Mouse (Mus musculus) urinary bladder, postnatal 4 days (tissue): ENCODE measurements around the gene Rnase13.
"Not testable (repeated sequence)": the region's sequence is repeated elsewhere in the genome, so short reads cannot be mapped to it uniquely, and the experiment has no call there.

Experiments used
- DNase-seq, 2 experiments: peaks; one replicate each; pipeline ENCODE4 v3.0.0; 2021 to 2022; ENCODE audit warnings: low spot score in 2 of 2

The Rnase13 gene

DNA sequence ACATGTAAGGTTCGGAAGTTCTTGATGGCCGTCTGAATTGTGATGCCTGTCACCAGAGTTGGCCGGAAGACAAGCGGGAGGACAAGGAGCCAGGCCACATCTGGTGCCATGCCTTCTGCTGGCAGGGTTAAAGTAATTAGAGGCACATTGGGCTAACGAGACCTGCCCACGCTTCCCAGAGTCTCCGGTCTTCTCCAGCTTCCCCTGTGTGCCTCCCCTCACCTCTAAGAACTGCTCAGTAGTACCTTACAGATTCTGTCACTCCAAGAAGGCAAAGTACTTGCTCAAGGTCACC is at the start of gene Rnase13:
Gene Rnase13 (minus strand): TSS at position 203 of the 295 bp plus-strand sequence.
- DNase-seq = no peak

- no peak for DNase-seq
These were observed 44.8 kb upstream of the Rnase13 start for GRCm38 (mm10) chr14:51967400-51967799.

DNA sequence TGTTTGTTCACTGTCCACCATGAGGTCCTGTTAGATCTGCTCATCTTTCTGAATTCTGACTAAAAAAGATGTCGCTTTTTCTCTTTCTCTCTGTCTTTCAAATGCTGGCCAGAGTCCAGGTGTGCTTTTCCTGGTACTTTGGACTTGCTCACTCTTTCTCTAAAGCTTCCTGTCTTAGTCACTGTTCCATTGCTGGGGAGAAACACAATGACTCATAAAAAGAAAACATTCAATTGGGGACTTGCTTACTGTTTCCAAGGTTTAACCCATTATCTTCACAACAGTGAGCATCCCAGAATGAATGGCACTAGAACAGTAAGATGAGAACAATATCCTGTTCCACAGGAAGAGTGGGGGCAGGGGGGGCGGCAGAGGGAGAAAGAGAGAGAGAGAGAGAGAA is 37.7 kb upstream of the Rnase13 start:
- DNase-seq = no peak

DNA sequence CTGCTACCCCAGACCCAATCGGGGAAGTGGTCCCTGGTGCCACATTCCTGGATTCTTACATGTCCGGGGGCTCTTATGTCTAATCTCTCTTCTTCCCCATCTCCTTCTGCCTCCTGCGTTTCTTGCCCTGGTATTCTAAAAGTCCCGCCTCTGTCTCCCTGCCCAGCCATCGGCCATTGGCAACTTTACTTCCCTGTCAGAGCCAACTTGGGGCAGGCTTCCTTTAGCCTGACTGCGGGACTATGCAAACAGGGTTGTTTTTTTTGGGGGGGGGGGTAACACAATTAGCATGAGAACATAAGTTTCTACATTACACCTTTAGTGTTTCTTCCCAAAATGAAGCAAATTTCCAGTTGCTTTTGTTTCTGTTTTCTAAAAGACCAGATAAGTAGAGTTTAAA is 20.8 kb upstream of the Rnase13 start:
- DNase-seq = no peak

GRCm38 (mm10) chr14:51942236-51942635 is 19.7 kb upstream of the Rnase13 start:
- no peak for DNase-seq

DNA sequence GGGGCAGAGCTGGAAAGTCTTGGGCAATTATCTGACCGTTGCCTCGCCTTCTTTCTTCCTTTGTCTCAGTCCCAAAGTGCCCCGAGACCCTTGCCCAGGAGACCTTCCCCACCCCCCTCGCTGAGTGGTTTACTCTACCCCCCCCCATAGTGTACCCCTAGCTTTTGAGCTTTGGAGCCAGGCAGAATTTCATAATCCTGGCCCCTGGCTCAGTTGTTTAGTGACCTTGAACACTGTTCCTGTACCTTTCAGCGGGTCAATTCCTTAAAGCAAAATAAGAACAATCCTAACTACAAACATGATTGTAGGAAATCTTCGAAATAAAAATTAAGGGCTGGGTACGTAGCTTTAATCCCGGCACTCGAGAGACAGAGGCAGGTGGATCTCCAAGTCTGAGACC is 19.0 kb upstream of the Rnase13 start:
- DNase-seq = no peak

DNA sequence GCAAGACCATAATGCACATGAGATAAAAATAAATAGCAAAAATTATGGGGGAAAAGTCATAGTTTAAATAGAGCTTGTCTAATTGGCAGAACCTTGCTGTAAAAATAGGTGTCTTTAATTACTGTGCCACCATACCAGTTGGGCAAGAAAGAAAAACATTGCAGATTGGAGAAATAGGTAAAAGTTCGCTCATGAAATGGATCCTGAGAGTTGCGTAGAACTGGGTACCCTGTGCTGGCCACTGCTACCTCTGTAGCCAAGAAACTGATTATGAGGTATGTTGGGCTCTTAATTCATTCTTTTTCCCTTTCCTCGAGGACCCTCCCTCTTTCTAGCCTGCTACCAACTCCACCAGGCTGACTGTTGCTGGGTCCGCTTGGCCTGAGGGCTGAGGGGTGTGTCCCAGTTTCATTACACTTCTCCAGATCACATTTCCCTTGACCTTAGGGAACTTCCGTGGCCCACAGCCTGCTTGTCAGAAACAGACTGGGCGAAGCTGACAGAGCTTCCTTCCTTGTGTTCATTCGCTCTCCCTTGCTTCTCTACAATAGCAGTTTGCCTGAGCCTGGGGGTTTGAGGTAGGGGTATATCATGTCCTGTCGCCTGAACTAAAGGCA is 18.5 kb upstream of the Rnase13 start:
- DNase-seq = no peak

- DNase-seq = no peak
These were observed 16.4 kb upstream of the Rnase13 start for GRCm38 (mm10) chr14:51939005-51939404.

GRCm38 (mm10) chr14:51932092-51933020 is 9.8 kb upstream of the Rnase13 start:
- DNase-seq = no peak

DNA sequence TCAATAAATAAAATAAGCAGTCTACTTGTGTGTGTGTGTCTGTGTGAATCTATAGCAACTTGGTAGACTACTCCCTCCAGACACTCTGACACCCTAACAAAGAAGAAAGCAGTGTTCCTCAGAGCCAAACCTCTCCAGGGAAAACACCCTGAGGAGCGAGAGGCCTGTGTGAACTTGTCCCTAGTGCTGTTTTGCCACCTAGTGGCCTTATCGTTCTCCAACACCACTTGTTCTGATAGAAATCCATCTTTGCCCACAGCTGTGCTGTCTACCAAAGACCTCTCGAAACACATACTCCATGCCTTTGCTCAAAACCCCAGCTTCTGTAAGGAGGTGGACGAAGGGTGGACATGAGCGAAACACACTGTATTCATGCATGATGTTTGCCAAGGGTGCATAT is 8.3 kb upstream of the Rnase13 start:
- peak; percentile 59 to 69 for DNase-seq

- DNase-seq = no peak
These were observed 7.4 kb upstream of the Rnase13 start for GRCm38 (mm10) chr14:51929968-51930367.

GRCm38 (mm10) chr14:51929309-51929943 is 6.9 kb upstream of the Rnase13 start:
- peak; percentile 66 to 71 for DNase-seq

- not testable (repeated sequence) for DNase-seq
These were observed 4.4 kb upstream of the Rnase13 start for GRCm38 (mm10) chr14:51926930-51927329.

DNA sequence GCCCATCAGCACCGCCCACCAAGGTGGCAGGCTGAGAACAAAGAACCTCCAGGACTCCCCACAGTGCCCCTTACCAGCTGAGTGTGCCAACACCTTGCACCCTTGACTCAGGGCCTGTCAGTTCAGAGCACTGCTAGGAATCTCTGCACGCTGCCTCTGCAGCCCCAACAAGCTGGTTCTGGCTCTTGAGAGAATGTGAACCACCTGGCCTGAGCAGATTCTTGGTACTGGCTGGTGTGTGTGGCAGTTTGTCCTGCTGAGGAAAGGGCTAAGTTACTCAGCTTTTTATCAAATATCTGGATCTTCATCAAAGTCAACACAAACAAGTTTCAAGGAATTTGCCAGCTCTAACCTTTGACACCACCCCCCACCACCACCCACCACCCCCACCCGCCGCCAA is 919 bp upstream of the Rnase13 start:
- no peak for DNase-seq

DNA sequence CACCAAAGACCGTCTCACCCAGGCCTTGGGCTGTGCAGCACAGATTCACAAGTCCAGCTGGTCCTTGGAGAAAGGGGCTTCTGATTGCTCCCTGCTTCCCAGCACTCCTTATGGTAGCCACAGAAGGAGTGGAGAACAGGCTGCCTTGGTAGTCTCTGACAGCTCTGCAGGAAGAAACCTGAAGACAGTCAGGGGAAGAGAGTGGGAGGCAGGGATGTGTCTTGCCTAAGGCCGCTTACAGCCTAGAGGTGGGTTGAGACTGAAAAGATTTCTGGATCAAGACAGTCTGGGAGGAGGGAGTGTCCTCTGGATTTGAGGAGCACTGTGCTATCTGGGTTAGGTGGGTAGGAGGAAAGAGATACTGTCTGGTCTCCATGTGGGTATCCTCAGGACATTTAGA is 337 bp upstream of the Rnase13 start:
- DNase-seq = no peak

- peak in 1 of 2 experiments; percentile 71 for DNase-seq
These were observed 608 bp downstream of the Rnase13 start for GRCm38 (mm10) chr14:51921759-51922570.

- DNase-seq = no peak
These were observed 3.6 kb downstream of the Rnase13 start for GRCm38 (mm10) chr14:51918966-51919365.

DNA sequence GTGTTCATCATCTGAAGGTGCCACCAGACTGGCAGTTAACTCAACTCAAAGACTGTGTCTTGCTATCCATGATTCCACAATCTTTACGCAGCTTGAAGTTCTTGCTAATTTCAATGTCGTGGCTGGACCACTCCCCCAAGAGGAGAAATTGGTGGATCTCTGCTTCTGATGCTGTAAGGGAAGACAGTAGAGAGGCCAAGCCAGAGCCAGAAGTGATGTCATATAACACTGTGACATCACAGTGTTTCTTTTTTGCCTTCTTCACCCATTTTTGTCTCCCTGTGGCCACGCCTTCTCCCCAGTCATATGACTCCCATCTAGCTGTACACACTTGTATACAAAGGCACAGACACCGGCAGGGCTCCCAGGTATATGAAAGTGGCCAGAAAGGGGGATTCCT is 4.4 kb downstream of the Rnase13 start, which contains the start of gene Tppp2:
Gene Tppp2 (plus strand): TSS at position 301 of the 400 bp plus-strand sequence.
- no peak for DNase-seq

GRCm38 (mm10) chr14:51916539-51916938 is 6.0 kb downstream of the Rnase13 start:
- DNase-seq = no peak

- DNase-seq = no peak
These were observed 7.5 kb downstream of the Rnase13 start for GRCm38 (mm10) chr14:51915030-51915429.

DNA sequence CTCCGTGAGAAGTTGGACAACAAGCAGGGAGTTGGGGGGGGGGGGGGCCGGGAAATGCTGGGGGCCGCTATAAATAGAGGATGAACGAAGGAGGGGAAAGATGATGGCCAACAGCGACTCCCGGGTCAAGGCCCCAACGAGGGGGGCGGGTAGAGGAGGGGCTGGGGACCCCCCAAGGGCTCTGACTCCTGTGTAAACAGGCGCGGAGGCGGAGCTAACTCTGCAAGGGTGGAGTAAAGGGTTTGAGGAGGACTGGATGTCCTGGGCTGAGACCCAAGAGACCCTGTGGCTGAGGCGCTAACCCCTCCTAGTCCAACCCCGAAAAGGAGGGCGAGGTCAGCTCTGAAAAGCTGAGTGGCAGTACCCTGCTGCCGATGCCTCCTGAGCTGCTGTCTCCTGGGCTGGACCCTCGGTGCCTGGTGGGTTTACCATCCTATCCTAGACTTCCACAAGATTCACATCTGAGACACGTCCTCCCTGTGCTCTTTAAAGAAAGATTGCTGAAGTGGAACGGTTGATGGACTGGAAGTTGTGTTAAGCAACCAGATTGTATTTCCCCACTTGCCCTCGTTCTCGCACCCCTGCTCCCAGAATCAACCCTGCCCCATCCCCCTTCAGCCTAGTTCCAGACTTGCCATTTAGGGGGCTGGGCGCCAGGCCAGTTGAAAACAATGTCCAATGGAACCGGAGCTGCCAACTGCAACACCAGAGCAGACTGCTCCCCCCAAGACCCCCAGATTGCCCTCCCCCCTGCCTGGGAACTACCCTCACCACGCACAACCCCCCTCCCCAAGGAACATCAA is 8.4 kb downstream of the Rnase13 start, which contains the start of gene Ndrg2:
Gene Ndrg2 (minus strand): TSS at position 199 of the 803 bp plus-strand sequence.
- peak; percentile 71 to 81 for DNase-seq
